Mouse (Mus musculus): ENCODE measurements at regions not wholly inside any gene's neighbourhood (a gene's known extent, or its start where the extent isn't known, plus 50 kb on each side); places are given as distances from the start of the nearest gene placed in this dataset.
A peak's percentile ranks its signal among the peaks of the same experiment; 100 is the strongest.

DNA sequence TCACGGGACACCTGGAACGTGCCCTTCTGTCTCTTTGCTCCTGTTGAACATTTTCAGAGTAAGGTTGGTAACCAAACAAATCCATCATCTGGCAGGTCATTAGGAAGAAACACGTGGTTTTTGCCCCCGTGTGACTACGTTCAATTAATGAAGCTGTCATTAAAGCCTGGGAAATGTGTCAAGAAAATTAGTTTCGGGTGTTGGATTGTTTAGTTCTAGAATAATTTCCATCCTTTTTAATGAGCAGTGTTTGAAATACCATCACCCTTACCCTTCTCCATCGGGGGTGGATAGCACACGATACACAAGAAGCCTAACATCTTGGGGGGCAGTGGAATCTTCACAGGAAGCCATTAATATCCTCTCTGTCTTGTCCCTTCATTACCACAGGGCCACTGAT is 107.7 kb downstream of the Far1 start:
- DNase-seq = no peak

DNA sequence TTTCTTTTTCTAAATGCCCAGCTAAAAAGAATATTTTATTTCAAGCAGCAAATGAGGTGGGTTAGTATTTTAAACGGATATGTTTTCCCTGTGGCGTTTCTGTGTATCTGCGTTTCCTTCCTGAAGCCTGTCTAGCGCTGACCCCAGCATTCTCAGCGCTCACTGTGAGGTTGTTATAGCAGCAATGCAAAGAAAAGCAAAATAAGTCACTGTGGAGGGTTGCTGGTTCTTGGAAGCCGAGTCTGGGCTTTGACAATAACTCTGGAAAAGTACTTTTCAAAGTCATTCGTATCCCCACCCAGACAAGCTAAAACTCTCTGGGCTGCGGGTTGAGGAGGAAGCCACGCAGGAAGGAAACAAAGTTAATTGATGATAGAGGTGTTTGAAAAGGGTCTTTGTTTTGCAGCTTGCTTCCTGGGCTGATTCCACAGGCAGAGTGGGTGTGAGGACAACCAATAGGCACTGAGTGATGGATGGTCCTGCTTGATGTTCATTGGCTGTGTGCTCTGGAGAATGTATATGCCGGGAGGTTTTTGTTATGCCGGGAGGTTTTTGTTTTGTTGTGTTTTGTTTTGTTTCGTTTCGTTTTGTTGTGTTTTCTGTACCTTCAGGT is 108.4 kb downstream of the Far1 start:
- DNase-seq = no peak

DNA sequence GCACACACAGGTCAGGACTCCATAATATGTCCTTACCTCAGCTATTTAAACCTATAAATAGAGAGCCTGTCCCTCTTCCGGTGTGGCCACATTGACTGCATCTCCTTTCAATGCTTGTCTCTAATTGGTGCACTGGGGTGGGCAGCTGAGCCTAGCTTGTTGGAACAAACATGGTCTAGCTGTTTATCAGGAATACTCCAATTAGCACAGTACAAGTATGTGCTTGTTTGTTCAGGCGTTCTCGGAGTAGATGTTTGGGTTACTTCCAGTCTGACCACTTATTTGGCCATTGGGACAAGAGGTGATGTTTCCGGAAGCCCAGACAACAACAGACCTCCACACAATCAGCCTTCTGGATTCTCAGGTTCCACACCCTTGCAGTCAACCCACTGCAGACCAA is 109.7 kb downstream of the Far1 start:
- DNase-seq = no peak

DNA sequence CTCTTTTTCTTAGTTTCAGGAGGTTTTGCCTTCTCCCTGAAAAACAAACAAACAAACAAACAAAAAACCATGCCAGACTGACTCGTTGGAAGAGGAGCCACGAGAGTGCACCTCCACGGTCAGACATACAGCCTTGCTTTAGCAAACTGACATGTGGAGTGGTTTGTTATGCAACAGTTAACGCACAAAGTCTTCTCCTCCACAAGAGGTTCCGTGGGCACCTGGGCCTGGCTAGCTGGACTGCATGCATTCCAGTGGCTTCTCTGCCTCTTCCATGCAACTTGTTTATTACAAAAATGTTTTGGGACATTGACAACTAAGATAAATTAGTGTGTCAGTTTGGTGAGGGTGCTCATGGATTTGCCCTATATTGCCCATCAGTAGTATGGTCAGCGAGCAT is 110.3 kb downstream of the Far1 start:
- no peak for DNase-seq

DNA sequence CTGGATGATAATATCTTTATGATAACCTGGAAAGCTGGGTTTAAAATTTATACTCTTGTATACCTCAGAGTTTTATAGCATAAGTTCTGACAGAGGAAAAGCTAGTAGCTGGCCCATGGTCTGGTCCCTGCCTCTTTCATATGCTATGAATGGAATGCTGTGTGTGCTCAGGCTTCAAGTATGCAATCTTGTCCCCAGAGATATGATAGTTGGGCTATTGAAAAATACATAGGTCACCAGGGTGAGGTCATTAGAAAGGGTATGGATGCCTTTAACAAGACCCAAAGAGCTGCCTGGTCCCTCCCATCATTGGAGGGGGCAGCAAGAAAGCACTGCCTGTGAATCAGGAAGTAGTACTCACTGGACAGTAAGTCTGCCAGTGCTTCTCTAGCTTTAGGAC is 113.1 kb downstream of the Far1 start:
- DNase-seq = no peak

DNA sequence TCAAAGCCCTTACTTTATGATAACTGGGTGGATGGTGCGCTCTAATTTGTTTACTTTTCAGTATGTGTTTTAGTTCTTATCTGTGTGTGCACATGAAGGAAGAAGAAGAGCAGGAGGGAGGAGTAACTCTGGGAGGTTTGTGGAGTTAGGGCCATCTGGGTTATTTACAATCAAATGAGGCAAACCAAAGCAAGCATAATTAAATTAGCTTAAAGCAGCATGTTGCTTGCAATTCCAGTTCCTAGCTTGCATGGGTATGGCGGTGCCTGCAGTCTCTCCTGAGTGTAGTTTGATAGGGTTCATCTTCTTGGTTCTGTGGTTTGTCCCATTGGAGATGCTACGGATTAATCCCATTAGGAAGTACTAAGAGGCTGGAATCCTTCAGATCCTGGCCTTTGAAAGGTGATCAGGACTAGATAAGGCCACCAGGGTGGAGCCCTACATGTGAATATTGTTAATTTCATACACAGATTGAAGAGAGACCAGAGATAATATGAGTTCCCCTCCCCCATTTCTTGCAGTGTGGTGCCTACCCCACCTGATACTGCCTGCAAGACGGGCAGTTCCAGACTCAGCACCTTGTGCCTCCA is 123.5 kb downstream of the Far1 start:
- DNase-seq = no peak

DNA sequence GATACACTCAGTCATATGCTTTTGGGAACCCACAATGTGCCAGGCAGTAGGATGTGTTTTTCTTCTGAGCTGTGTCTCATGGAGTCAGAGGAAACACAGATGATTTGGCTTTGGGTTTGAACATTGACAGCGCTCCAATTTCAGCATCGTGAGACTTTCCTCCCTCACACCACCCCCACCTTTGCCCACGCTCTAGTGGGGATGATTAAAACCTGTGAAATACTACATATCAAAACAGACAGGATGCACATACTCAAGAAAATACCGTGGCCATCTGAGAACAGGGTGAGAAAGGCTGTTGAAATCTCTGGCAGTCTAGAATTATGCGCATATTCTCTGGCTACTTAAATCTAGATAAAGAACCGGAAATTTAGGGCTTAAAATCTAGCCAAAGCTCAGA is 124.5 kb downstream of the Far1 start:
- peak; percentile 72 for DNase-seq

DNA sequence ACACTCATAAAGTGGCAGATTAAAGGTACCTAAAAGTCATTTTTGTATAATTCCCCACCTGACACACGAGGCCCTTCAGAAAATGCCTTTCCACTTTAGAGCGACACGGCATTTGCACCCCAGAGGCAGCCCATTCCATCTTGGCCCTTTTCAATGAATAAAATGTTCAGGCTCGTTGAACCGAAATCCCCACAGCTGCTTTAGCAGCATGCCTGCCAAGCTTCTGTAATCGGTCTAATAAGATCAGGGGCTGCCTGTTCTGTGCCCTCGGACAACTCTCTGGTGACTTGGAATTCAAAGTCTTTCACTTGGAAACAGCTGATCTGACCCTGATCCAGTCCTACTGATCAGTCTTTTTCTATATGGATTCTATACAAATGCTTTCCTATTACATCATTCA is 123.3 kb upstream of the Spon1 start:
- DNase-seq = no peak

DNA sequence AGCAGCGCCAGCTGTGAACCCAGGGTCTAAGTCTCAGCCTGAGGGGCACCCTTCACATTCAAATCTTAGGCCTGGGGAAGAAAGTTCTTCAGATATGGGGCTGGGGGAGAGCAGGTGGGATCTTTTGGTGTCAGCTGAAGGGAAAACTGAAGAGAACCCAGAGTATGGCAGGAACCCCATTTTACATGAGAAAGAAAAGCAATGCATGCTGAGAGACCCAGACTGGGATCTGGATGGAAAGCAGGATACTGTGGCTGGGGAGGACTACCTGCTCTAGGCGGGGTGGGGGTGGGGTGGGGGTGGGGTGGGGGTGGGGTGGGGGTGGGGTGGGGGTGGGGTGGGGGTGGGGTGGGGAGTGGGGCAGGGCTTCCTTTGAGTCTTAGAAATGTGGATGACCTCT is 115.2 kb upstream of the Spon1 start:
- no peak for DNase-seq

DNA sequence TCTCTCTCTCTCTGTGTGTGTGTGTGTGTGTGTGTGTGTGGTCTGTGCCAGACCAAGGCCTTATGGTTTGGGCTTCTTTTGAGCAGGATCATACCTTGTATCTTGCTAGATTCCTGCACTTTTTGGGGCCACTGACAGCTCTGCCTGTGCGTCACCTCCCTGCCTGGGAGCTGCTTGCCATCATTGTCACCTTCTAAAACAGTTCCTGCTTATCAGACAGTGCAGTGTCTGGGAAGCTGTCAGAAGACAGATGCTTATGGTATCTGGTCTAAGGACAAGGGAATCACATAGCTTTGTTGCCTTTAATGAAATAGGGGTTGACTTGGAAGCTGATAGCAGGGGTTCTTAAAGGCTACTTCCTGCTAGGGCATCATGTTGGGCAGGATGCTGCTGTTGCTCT is 114.1 kb upstream of the Spon1 start:
- DNase-seq = no peak

DNA sequence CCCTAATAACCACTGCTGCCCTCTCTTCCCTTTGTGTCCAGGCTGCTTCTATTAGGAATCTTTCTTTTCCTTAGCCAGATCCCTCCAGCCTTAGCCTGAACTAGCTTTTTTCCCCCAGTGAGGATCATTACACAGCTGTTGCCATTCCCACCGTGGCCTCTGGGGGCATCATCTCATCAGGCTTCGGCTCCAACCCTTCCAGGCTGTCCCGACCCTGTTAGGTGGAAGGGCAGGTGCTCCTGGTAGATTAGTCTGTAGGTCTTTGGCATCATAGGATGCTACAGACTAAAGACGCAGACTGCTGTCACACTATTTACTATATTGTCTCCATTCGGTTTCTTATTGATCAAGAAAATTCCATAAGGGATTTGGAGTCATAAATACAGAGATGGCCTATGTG is 112.7 kb upstream of the Spon1 start:
- no peak for DNase-seq

DNA sequence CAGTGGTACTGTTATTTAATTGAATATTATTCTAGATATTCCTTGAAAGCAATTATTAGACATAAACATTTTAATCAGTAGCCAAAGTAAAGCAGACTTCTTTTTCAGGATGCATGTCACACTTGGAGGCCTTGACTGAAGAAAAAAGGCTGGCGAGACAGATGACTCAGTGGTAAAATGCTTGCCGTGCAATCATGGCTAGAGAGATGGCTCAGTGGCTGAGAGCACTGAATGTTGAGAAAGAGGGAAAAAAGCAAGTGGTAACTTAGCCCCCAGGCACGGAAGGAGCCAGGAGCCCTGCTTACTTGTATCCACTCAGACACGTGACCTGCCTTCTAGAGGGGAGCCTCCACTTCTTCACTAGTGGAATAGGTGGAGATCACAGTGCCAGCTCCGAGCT is 110.5 kb upstream of the Spon1 start:
- no peak for DNase-seq

DNA sequence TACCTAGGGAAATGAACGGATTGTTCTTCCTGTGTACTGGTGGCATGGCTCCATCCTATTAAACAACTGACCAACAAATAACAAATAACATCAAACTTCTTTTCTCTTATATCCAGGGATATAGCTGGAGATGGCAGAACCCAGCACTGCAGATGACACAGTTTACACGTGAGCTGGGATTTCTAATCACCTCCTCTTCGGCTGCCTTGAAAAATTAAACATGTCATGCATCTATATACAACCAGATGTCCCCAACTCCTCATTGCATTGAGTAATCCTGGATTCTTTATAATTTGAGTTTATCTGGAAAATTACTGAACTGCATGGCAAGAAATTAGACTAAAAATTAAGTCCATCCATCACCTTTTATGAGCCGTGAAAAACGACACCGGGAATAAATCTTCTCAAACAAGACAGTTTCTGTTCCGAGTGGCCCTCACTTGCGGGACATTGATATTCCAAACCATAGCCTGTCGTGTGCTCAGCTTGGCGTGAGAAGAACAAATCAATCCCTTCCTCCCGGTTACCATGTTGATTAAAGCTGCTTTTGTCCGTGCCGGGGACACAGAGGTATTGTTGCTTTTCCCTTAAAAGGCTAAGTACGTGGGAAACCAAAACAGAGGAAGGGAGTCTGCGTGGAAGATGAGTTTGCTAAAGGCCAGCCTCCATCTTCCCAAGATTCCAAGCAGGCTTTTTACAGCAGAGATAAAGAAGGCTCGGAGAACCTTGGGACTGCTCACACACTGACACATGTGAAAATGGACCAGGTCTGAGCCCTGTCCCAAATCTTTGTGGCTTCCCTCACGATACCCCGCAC is 92.8 kb upstream of the Spon1 start:
- no peak for DNase-seq

DNA sequence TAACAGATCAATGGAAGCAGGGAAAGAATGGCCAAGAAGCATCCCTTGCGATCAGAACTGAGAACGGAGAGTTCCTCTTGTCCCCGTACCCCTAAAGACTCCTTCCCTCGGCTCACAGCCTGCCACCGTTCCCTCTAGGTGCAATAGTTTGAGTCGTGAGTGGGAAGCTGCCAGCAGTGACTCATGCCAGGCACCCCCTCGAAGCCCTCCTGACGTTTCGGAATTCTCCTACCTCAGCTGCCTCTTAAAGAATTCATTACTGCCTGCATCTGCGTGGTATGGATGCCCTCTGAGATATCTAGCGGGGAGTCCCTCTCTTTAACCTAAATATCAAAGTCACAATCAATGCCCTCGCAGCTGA is 92.2 kb upstream of the Spon1 start:
- peak; percentile 32 for DNase-seq

DNA sequence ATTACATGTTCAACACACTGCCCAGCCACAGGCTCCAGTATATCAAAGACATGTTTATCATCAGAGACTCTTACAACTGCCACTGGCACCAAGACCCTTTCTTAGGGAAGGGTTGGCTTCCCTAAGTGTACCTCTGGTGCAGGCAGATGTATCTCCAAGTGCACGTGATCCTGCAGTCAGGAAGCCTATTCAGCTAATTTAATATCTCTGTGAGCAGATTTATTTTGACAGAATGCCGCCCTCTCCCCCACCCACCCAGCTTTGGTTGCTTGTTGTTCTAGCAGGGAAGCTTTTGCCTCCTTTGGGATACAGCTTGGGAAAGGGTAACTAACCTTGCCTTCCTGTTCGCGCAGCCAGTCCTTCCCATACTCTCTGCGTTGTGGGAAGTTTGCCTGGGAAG is 83.5 kb upstream of the Spon1 start:
- no peak for DNase-seq

DNA sequence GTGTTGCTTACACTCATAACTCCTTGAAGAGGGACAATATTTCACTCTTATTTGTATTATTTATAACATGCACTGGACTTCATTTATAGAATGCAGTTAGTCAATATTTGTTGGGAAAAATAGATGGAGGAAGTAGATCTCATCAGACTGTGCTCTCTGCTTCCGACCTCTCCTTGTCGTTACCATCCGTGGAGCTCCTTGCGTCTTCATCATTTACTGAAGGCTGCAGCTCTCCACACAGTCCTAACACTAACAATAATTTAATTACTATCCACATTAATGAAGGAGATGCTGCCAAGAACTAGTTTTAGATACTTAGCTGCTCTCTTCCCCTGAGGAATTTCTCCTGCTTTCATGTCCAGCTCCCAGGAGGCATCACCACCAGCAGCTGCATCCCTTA is 80.4 kb upstream of the Spon1 start:
- DNase-seq = no peak

DNA sequence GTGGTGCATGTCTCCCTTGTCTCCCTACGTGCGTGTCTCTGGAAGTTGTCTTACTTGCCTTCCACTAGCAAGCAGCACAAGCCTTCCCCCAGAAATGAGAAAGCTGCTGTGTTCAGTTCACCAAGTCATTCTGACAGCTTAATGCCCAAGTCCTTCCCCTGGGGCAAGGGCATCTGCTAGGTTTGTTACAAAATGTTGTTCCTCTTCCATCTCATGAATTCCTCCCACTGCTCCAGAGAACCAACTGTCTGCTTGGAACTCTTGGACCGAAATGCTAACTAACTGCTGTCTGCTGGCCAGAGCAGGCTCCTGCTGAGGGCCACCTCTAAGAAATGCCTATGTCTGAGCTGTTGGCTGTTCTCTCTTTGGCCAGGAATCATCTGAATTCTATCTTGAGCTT is 79.3 kb upstream of the Spon1 start:
- no peak for DNase-seq

DNA sequence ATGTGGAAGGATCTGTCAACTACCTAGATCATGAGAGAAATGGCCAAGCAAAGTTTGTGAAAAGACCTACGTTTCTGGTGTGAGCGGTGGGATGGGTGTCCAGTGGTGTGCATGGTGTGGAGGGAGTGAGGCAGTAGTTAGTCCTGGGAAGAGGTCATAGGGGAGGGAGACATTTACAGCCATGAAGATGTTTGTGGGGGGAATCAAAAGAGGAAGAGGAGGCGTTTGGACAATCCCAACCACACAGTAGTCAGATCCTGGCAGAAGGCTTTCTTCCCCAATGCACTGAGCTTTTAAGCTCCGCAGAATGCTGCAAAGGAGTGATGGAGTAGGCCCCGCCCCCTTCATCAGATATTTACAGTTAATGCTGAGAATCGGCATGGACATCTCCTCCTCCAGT is 78.2 kb upstream of the Spon1 start:
- DNase-seq = no peak

DNA sequence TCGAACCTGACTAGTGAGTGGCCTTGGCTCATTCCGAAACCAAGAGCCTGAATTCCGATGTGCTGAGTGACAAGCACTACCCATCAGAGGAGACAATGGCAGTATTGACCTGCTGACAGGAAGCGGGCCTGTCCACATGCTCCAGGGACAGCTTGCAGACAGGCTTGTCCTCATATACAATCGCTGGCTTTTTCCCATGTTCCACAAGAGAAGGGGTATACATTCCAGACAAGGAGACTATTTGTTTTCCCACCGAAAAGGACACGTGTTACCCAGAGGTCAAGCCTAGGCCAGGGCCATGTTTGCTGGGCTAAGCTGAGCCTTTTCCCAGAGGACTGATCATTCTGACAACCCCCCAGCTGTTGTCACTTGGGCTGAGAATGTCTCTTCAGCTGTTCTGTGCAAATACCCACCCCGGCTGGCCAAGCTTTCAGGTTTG is 77.5 kb upstream of the Spon1 start:
- DNase-seq = no peak

DNA sequence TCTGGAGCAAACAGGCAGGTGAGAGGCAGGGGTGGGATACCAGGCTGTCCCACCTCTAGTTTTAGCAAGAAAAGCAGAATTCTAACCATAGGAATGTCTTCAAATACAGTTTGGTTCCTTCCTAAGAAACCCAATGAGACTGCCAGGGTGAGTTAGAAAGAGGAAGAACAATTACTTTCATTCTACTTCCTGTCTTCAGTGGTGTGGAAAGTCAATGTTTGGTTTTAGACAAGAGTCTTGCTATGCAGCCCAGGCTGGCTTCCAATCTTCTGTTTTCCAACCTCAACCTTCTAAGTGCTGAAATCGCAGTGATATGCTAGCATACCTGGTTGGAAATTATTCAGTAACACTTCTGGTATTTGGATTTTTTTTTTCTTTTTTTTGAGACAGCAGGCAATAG is 77.1 kb upstream of the Spon1 start:
- no peak for DNase-seq

DNA sequence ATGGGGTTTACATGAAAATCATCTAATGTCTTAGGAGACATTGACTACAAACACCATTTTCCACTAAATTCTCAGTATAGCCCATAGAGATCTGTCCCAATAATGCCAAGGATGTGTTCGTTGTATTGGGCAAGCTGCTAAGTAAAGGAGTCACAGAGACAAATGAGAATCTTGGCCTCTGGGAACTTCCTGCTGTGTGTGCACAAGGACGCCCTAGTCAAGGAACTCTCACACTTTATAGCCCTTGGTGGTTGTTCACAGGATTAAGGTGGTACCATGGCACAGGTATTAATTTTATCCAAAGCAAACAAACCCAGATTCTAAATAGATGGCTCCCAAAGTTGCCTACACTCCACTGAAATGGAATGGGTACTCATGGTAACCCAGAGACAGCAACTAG is 76.7 kb upstream of the Spon1 start:
- no peak for DNase-seq

DNA sequence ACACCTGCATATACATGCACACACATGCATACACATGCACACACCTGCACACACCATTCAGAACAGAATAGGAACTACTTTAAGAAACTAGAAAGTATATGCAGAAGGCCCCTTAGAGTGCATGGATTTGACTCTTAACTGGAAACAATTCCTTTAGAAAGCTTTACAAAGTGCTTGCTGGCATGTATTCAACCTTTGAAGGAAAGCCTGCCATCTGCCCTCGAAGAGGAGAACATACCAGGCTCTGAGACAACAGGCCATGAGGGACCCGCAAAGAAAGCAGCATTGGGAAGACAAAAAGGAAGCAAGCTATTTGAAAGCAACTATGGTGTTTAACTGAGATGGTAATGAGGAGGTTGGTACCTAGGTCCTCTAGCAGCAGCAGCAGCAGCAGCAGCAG is 74.0 kb upstream of the Spon1 start:
- no peak for DNase-seq

DNA sequence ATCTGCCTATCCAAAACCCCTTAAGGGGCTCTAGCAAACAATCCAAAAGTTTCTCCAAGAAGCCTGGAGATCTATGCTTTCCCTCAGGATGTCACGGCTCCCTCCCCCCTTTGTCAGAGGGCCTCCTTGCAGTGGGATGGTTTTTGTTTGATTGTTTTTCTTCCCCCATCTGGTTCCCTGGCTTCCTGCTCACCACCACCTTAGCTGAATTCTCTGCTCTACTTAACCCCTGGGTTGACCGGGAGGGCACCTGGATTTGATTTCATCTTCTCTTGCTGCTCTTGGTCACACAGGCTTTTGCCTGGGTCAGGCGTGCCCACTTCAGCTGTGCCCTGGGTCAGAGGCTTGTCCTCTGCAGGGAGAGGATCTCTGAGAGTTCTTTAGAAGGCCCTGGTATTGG is 72.3 kb upstream of the Spon1 start:
- no peak for DNase-seq

DNA sequence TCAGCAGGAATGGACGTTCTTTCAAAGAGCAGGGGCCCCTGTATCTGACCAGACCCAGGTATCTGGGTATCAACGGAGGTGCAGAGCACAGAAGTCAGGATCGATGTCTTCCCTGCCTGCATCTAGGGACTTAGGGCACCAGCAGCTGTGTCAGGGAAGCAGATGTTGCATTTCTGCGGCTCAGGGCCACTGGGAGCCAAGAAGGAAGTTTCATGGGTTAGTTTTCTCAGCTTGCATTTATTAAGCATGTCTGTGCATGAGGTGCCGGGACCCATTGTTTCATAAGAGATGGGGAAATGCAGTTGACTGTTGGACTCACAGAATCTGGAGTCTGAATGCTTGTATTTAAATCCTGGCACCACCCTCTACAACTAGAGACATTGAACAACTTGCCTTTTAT is 71.3 kb upstream of the Spon1 start:
- no peak for DNase-seq

DNA sequence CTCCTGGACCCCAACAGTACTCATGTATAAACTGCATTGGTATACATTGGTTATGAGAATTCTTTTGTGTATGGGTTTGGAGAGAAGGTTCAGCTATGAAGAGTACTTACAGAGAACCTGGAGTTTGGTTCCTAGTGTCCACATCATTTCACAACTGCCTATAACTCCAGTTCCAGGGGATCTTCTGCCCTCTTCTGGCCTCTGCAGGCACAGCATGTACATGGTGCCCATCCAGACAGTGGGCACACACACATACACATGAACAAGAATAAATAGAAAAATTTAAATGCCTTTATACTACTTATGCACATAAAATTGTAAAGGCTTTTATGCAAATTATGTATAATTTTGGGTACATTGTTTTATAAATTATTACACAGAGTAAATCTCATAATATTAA is 59.9 kb upstream of the Spon1 start:
- no peak for DNase-seq

Measured in right cerebral cortex, postnatal 25 days (tissue).